Mouse (Mus musculus) kidney, postnatal 14 days (tissue): ENCODE results near the gene Fam83f.

Experiments used
- DNase-seq: peaks from one replicate; pipeline ENCODE4 v3.0.0; 2022; ENCODE audit warnings: mixed read lengths

Gene Fam83f

DNA sequence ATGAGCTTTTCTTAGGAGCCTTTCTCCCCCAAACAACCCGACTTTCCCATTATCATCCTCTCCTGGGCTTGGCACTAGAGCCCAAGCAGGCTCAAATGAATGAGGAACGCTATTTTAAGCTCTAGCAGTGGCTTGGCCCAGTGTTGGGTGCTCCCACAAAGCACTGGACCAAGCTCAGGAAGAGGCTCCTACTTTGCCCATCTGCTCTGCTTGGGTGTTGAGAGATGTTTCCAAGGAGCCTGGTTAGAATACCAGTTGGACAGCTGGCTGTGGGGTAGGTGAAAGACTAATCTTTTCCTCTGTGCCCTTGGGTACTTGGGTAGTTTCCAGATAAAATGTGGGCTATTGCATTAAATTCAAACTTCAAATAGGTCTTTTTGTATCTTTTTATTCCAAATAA is 1.2 kb downstream of the Fam83f start:
- no peak for DNase-seq

GRCm38 (mm10) chr15:80673337-80674095 is 1.9 kb downstream of the Fam83f start:
- no peak for DNase-seq

DNA sequence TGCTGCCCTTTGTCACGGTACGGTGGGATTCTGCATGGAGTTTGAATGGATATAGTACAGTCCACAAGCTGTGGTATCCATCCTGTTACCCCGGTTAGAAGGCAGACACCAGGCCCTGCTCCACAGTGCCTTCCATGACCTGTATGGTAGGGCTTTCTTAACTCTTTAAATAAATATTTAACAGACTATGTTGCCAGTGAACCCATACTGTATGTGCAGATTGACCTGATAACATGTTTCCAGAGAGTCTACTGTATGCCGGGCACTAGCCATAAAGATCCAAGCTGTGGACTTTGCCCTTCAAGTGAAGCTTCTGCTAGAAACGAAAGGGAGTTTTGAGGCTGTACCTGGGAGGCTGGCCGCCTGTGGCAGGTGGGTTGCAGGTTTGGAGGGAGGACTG is 3.1 kb downstream of the Fam83f start:
- no peak for DNase-seq

GRCm38 (mm10) chr15:80679515-80680215 is 8.0 kb downstream of the Fam83f start:
- DNase-seq, result peak; percentile 85

- peak; percentile 89 for DNase-seq
Observed at GRCm38 (mm10) chr15:80680347-80681030, 8.8 kb downstream of the Fam83f start.

- DNase-seq, result no peak
Observed at GRCm38 (mm10) chr15:80681466-80681881, 9.8 kb downstream of the Fam83f start.

GRCm38 (mm10) chr15:80682343-80682742 is 10.7 kb downstream of the Fam83f start:
- peak; percentile 42 for DNase-seq

DNA sequence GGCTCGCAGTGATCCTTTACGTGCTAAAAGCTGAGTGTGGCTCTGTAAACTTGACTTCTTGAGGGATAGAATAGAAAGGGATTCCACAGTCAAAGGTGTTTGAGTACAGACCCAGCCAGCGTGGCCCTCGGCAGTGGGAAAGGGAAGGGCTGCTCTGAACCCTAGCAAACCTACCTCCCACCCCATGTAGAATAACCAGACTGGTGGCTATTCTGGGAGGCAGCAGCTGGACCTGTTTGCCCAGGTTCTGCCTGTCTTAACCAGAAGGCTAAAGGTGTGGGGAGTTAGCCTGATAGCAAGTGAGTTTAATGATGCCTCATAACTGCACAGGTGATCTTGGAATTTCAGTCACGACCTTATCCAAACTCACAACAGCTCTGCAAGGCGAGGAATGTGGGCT is 11.5 kb downstream of the Fam83f start:
- peak; percentile 67 for DNase-seq

DNA sequence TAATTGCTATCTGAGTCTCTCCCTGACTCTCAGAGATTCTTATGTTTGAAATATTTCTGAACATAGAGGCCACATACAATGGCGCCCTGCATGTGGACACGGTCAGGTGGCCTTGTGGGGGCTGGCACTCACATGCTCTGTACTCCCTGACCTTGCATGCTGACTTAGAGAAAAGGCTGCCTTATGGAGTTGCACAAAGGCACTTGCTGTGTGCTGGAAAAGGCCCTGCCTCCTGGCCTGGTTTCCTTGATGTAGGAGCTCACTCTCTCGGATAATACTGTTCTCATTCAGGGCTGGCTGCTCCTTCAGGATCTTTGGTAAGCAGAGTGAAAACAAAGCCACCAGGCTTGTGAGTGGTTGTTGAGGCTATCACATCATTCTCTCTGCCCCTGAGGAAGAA is 12.3 kb downstream of the Fam83f start:
- no peak for DNase-seq

- no peak for DNase-seq
Observed at GRCm38 (mm10) chr15:80684786-80685602, 13.3 kb downstream of the Fam83f start.

DNA sequence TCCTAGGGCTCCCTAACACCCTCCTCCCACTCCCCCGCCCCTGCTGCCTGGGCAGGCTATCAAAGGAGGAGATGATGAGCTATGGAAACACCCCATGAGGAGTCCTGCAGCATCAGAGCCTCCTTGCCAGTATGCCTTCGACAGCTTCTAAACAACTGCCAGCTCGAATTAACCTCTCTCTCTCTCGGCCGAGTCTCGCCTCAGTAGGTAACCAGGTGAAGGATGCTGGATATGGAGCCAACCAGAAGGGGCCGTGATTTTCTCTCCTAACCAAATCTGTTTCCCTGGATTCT is 13.9 kb downstream of the Fam83f start:
- no peak for DNase-seq

DNA sequence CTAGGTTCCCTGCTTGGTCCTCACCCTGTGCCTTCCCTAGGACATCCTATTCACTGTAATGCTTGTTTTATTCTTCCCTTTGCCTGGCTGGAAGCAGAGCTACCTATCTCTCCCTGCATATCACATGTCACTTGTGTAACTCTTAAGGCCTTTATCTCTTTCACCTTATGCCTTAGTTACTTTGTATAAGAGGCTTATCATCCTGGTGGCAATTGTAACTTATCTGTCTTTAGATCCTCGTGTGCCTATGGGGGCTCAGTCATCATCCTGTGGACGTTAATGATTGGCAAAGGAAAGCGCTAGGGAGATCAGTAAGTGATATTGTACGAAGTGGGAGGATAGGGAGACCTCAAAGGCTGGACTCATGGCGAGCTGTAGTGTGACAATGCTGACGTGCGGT is 16.9 kb downstream of the Fam83f start:
- DNase-seq, result no peak

- no peak for DNase-seq
Observed at GRCm38 (mm10) chr15:80693492-80693891, 21.8 kb downstream of the Fam83f start.

DNA sequence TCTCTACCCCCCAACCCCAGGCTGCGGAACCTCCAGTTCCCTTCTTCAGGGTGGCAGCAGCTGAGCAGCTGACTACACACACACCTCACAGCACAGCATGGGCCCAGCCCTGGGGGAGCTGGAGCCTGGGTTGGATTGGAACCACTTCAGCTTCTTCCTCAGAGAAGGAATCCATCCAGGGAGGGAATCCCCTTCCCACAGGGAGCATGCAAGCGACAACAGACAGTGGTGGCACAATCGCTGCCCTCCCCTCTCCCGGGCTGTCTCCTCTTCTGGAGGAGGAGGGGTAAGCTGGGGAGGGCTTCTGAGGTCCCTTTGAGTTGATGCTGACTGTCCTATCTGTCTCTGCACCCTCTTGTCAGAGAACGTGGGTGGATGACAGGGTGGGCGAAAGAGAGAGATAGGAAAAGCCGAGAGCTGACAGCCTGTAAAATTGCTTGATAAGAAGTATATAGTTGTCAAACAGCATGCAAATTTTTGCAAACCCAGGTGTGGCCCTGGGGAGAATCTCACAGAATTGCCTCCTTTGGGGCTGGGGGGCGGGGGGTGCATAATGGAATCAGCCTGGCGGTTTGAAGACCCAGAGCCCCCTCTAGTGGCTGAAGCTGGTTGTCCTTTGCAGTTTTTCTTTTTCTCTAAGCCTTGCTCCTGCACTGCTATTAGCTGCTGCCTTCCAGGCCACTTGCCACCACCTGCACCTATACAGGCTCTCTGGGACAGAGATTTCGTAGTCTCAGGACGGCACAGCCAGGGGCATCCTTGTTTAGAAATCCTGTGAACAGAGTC is 22.7 kb downstream of the Fam83f start:
- peak; percentile 63 for DNase-seq

- no peak for DNase-seq
Observed at GRCm38 (mm10) chr15:80697564-80697963, 25.9 kb downstream of the Fam83f start.

- DNase-seq, result no peak
Observed at GRCm38 (mm10) chr15:80701481-80702257, 30.0 kb downstream of the Fam83f start.

GRCm38 (mm10) chr15:80702910-80703309 is 31.3 kb downstream of the Fam83f start:
- DNase-seq, result no peak

GRCm38 (mm10) chr15:80703495-80703894 is 31.8 kb downstream of the Fam83f start:
- DNase-seq, result no peak

GRCm38 (mm10) chr15:80704267-80704666 is 32.6 kb downstream of the Fam83f start:
- DNase-seq, result peak; percentile 92

GRCm38 (mm10) chr15:80705828-80706549 is 34.3 kb downstream of the Fam83f start:
- DNase-seq, result peak; percentile 88

GRCm38 (mm10) chr15:80706596-80706995 is 34.9 kb downstream of the Fam83f start:
- DNase-seq, result no peak
